Mouse (Mus musculus) G1E (cell line): Measurements from ENCODE around the gene Btbd8.

Source experiments
- CTCF ChIP-seq: IDR thresholded peaks from 2 replicates; pipeline ENCODE4 v1.5.1; 2012; ENCODE audit warnings: low read depth, low read length, inconsistent platforms, mixed read lengths
- GATA1 ChIP-seq: IDR thresholded peaks from 2 replicates; pipeline ENCODE4 v1.6.1; 2012; ENCODE audit warnings: borderline replicate concordance, low read length, inconsistent platforms, mixed read lengths
- POLR2AphosphoS5 ChIP-seq: IDR thresholded peaks from 2 replicates; pipeline ENCODE4 v1.6.1; 2012; ENCODE audit warnings: low read depth, low read length, inconsistent platforms; ENCODE audit not compliant: insufficient replicate concordance

- no peak for TF ChIP-seq CTCF
- TF ChIP-seq GATA1: no peak
- TF ChIP-seq POLR2AphosphoS5: no peak
Observed at GRCm38 (mm10) chr5:107436185-107436584, 1.6 kb upstream of the Btbd8 start.
